In genomic region chr10:17417394-17417793, GRCm38 (mm10) we compare ENCODE assay signal across 19 mouse cellular contexts.
"Had no signal": no experiment of that assay in that cellular context is flagged by ENCODE, and none has a peak within 500 bp of the region (broad histone marks: within the 10 kb centered on the region; RNA-seq: fewer than 3 reads in every experiment).

No protein-coding gene starts in this region.

- H3K4me1 ChIP-seq: heart, embryonic 10.5 days; heart, embryonic 12.5 days; hindbrain, embryonic 10.5 days; hindbrain, embryonic 12.5 days; intestine, embryonic 15.5 days; limb, embryonic 10.5 days; limb, embryonic 12.5 days; liver, embryonic 13.5 days; liver, embryonic 15.5 days had no signal

- H3K27me3 ChIP-seq: heart, embryonic 12.5 days; hindbrain, embryonic 12.5 days; intestine, embryonic 15.5 days; limb, embryonic 12.5 days; liver, embryonic 13.5 days; liver, embryonic 15.5 days had no signal

- H3K4me3 ChIP-seq: gastrocnemius, adult 2 months; heart, embryonic 10.5 days; heart, embryonic 12.5 days; hindbrain, embryonic 10.5 days; hindbrain, embryonic 12.5 days; intestine, embryonic 15.5 days; limb, embryonic 10.5 days; limb, embryonic 12.5 days; liver, embryonic 13.5 days; liver, embryonic 15.5 days had no signal

- H3K27ac ChIP-seq: gastrocnemius, adult 2 months; heart, embryonic 10.5 days; hindbrain, embryonic 10.5 days; hindbrain, embryonic 12.5 days; hindbrain, embryonic 14.5 days; intestine, embryonic 15.5 days; limb, embryonic 10.5 days; limb, embryonic 12.5 days; liver, embryonic 13.5 days; liver, embryonic 15.5 days had no signal

- H3K4me2 ChIP-seq: heart, embryonic 12.5 days; hindbrain, embryonic 12.5 days; hindbrain, embryonic 14.5 days; intestine, embryonic 15.5 days; limb, embryonic 12.5 days; liver, embryonic 11.5 days; liver, embryonic 13.5 days; liver, embryonic 15.5 days had no signal

- H3K36me3 ChIP-seq: heart, embryonic 10.5 days; heart, embryonic 12.5 days; hindbrain, embryonic 10.5 days; hindbrain, embryonic 12.5 days; intestine, embryonic 15.5 days; limb, embryonic 10.5 days; limb, embryonic 12.5 days; liver, embryonic 13.5 days; liver, embryonic 15.5 days had no signal

- H3K9me3 ChIP-seq: heart, embryonic 10.5 days; heart, embryonic 12.5 days; hindbrain, embryonic 10.5 days; hindbrain, embryonic 12.5 days; intestine, embryonic 15.5 days; limb, embryonic 10.5 days; limb, embryonic 12.5 days; liver, embryonic 13.5 days; liver, embryonic 15.5 days had no signal

- H3K9ac ChIP-seq: heart, embryonic 12.5 days; hindbrain, embryonic 12.5 days; hindbrain, embryonic 14.5 days; intestine, embryonic 15.5 days; limb, embryonic 12.5 days; liver, embryonic 13.5 days; liver, embryonic 15.5 days had no signal

- ATAC-seq: hindbrain, embryonic 16.5 days; inflammation-experienced regulatory T-cells, adult 6 months; intestine, embryonic 15.5 days; intestine, postnatal 0 days had no signal

- DNase-seq: gastrocnemius, adult 2 months; gastrocnemius, postnatal 10 days; kidney, adult 18-20 months; layer of hippocampus, postnatal 36 days; liver; liver, embryonic 13.5 days had no signal
